Mouse (Mus musculus): ENCODE measurements at regions not wholly inside any gene's neighbourhood (a gene's known extent, or its start where the extent isn't known, plus 50 kb on each side); places are given as distances from the start of the nearest gene placed in this dataset.
A peak's percentile ranks its signal among the peaks of the same experiment; 100 is the strongest.

DNA sequence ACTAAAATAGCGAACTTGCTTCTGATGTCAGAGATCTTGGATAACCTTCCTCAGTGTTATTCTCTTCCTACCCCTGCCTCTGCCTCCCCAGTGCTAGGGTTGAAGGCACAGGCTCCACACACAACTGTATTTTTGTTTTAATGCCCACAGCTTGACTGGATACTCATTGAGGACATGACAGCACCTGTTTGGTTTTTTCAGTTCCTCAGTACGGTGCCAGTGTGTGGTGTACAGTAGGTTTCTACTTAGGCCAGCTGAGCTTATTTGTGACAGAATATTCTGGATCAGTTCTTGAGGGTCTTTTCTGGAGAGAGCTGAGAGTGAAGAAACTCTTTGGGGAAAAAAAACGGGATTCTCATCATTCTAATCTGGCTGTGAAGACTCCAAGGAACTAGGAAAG lies 201.1 kb downstream of the Tmem38b start:
- no peak overlapping the region for H3K4me3 ChIP-seq (ENCODE audit: low read length)
- no peak for TF ChIP-seq CTCF (IDR thresholded peaks at IDR 0.05; ENCODE audit: low read depth)
- H3K4me2 ChIP-seq (ENCODE audit: low read depth, low read length): no peak overlapping the region
- DNase-seq (ENCODE audit: low spot score) (no peak), ATAC-seq (no peak)
- H3K27me3 ChIP-seq (ENCODE audit: insufficient read depth, low read length): no peaks in the 10 kb centered on the region
- no peaks in the 10 kb centered on the region for H3K36me3 ChIP-seq (ENCODE audit: insufficient read depth, low read length)
- H3K27ac ChIP-seq: no peak overlapping the region
- WGBS: 77% methylated on average over 3 of the region's 3 CpGs
- no peak overlapping the region for H3K9ac ChIP-seq (replicated peaks; ENCODE audit: low read length)
- H3K9me3 ChIP-seq (ENCODE audit: low read length): no peaks in the 10 kb centered on the region
- H3K4me1 ChIP-seq (ENCODE audit: insufficient read depth, low read length): peaks cover 5% of the 10 kb centered on the region; the same call in 1 of the 2 replicates

DNA sequence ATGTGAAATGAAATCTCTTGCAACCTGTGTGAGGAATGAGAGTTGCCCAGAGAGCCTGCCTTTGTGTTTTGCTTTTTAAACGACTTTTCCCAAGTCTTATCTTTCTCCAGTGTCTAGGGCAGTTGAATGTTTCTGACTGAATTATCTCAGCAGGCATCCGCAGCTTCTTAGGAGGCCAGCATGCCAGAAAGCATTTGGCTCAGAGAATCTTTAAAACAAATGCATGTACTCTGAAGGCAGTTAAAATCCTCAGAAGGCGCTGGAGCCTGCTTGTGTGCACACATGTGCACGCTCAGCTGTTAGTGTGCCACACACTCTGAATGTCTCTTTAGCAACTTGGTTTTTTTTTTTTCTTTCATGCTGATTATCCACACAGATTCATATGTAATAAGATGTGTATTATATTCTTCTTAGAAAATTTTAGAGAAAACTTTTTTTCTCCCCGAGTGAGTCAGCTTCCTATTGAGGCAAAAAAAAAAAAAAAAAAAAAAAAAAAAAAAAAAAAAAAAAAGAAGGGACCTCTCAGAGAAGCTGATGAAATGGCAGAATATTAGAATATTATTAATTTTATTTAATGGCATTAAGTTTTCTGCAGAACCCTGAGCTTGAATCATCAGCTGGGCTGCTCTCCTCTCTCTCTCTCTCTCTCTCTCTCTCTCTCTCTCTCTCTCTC lies 201.9 kb downstream of the Tmem38b start:
- 13% methylated on average over 5 of the region's 5 CpGs for WGBS

DNA sequence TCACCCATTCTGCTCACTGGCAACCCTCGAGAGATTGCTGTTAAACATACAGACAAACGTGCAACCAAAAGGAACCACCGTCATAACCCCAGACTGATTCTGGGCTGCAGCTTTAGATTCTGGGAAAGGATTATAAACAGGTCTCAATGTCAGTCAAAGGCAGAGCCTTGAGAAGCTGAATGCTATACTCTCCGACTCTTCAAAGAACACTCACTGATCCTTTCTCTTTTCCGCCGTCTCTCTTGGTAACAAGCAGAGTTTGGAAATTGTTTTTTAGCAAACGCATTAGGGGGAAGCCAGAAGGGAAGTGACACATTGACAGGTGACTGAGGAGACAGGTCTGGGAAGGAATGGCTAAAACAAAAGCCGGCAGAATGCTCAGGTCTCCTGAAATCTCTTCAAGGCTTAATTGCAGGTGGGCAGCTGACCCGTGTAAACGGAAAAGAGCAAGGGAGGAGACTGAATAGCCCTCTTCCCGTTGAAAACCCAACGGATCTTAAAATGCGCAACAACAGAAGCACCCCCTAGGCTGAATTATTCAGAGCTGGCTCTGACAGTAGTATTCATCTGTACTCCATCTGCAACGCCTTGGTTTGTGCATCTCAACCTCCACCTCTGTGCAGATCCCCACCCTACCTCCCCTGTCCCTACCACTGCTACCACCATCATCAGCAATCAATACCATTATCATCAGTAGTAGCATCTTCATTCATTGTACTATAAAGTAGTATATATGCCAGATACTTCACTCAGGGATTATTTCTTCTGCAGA lies 219.6 kb downstream of the Tmem38b start:
- Histone ChIP-seq H3K36me3 (ENCODE audit: insufficient read depth, low read length) (no peaks in the 10 kb centered on the region), H3K9me3 (ENCODE audit: low read length) (no peaks in the 10 kb centered on the region), H3K9ac (replicated peaks; ENCODE audit: low read length) (no peak overlapping the region), H3K27me3 (ENCODE audit: insufficient read depth, low read length) (no peaks in the 10 kb centered on the region), H3K4me2 (ENCODE audit: low read depth, low read length) (0 out of 2 replicates have a peak overlapping the region, but pooled peaks have one; percentile 13), H3K4me1 (ENCODE audit: insufficient read depth, low read length) (no peaks in the 10 kb centered on the region), H3K27ac (no peak overlapping the region), H3K4me3 (ENCODE audit: low read length) (no peak overlapping the region)
- ATAC-seq (no peak), DNase-seq (ENCODE audit: low spot score) (no peak)
- TF ChIP-seq CTCF (IDR thresholded peaks at IDR 0.05; ENCODE audit: low read depth): no peak
- 35% methylated on average over 14 of the region's 14 CpGs for WGBS

More for the DNA sequence above, 201.9 kb downstream of the Tmem38b start:
- H3K4me2 ChIP-seq (ENCODE audit: low read depth, low read length): peak overlapping the region; percentile 30; the same call in 1 of the 2 replicates
- no peak overlapping the region for H3K9ac ChIP-seq (replicated peaks; ENCODE audit: low read length)
- TF ChIP-seq CTCF (IDR thresholded peaks at IDR 0.05; ENCODE audit: low read depth): no peak
- no peak overlapping the region for H3K4me3 ChIP-seq (ENCODE audit: low read length)
- H3K36me3 ChIP-seq (ENCODE audit: insufficient read depth, low read length): no peaks in the 10 kb centered on the region
- peaks cover 5% of the 10 kb centered on the region; the same call in 1 of the 2 replicates for H3K4me1 ChIP-seq (ENCODE audit: insufficient read depth, low read length)
- peak; percentile 44 for DNase-seq (ENCODE audit: low spot score)
- no peak overlapping the region for H3K27ac ChIP-seq
- H3K9me3 ChIP-seq (ENCODE audit: low read length): no peaks in the 10 kb centered on the region
- no peak for ATAC-seq
- H3K27me3 ChIP-seq (ENCODE audit: insufficient read depth, low read length): no peaks in the 10 kb centered on the region

- Histone ChIP-seq H3K9me3 (ENCODE audit: low read length) (no peaks in the 10 kb centered on the region; the same call in 1 of the 2 replicates), H3K4me1 (ENCODE audit: insufficient read depth, low read length) (no peaks in the 10 kb centered on the region), H3K27ac (no peak overlapping the region), H3K4me2 (ENCODE audit: low read depth, low read length) (no peak overlapping the region), H3K4me3 (ENCODE audit: low read length) (no peak overlapping the region), H3K9ac (replicated peaks; ENCODE audit: low read length) (no peak overlapping the region), H3K27me3 (ENCODE audit: insufficient read depth, low read length) (no peaks in the 10 kb centered on the region), H3K36me3 (ENCODE audit: insufficient read depth, low read length) (no peaks in the 10 kb centered on the region)
- no peak for TF ChIP-seq CTCF (IDR thresholded peaks at IDR 0.05; ENCODE audit: low read depth)
- ATAC-seq (no peak), DNase-seq (ENCODE audit: low spot score) (no peak)
- WGBS: 86% methylated on average over 4 of the region's 4 CpGs
Measured at GRCm38 (mm10) chr4:54064331-54064730, 238.5 kb downstream of the Tmem38b start.

DNA sequence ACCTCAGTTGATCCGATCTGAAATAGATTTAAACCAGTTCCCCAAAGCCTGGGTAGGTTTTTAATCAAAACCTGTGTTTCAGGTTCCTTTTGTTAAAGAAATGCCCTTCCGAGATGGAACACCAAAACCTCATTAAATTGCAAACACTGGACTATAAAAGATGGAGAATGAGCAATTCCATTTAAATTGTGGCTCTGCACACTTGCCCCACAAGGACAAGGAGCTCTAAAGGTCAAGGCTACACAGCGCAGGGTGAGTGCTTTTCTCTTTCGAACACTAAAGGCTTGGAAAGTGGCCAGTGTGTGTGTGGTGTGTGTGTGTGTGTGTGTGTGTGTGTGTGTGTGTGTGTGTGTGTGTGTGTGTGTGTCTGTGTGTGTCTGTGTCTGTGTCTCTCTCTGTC lies 246.1 kb downstream of the Tmem38b start:
- Histone ChIP-seq H3K9me3 (ENCODE audit: low read length) (peaks cover 3% of the 10 kb centered on the region), H3K9ac (replicated peaks; ENCODE audit: low read length) (no peak overlapping the region), H3K27me3 (ENCODE audit: insufficient read depth, low read length) (no peaks in the 10 kb centered on the region), H3K4me2 (ENCODE audit: low read depth, low read length) (no peak overlapping the region), H3K36me3 (ENCODE audit: insufficient read depth, low read length) (no peaks in the 10 kb centered on the region), H3K4me1 (ENCODE audit: insufficient read depth, low read length) (no peaks in the 10 kb centered on the region), H3K4me3 (ENCODE audit: low read length) (no peak overlapping the region), H3K27ac (no peak overlapping the region)
- 45% methylated on average over 4 of the region's 4 CpGs for WGBS
- TF ChIP-seq CTCF (IDR thresholded peaks at IDR 0.05; ENCODE audit: low read depth): no peak
- no peak for ATAC-seq
- DNase-seq (ENCODE audit: low spot score): peak; percentile 14

GRCm38 (mm10) chr4:54072482-54072881 lies 246.6 kb downstream of the Tmem38b start:
- Histone ChIP-seq H3K9ac (replicated peaks; ENCODE audit: low read length) (no peak overlapping the region), H3K27ac (no peak overlapping the region), H3K36me3 (ENCODE audit: insufficient read depth, low read length) (no peaks in the 10 kb centered on the region), H3K9me3 (ENCODE audit: low read length) (peaks cover 3% of the 10 kb centered on the region), H3K4me1 (ENCODE audit: insufficient read depth, low read length) (no peaks in the 10 kb centered on the region), H3K4me3 (ENCODE audit: low read length) (no peak overlapping the region), H3K4me2 (ENCODE audit: low read depth, low read length) (no peak overlapping the region; the same call in 1 of the 2 replicates), H3K27me3 (ENCODE audit: insufficient read depth, low read length) (no peaks in the 10 kb centered on the region)
- no peak for ATAC-seq
- no peak for DNase-seq (ENCODE audit: low spot score)
- WGBS: 29% methylated on average over 3 of the region's 3 CpGs
- TF ChIP-seq CTCF (IDR thresholded peaks at IDR 0.05; ENCODE audit: low read depth): no peak
